Mouse (Mus musculus) cortical plate, adult 2 months (tissue): ENCODE measurements around the gene Marcks. TPM values are rescaled to one million over a fixed set of nuclear protein-coding genes. Genes with fewer than 3 reads are reported as not detected.
A peak's percentile ranks its signal among the peaks of the same experiment; 100 is the strongest.

ENCODE experiments used
- H3K27ac ChIP-seq: fragments of 200-500 bp; 2 replicates; pipeline ENCODE4 v1.5.1; 2012; ENCODE audit warnings: low read length, control low read depth, inconsistent platforms; ENCODE audit not compliant: insufficient read depth
- H3K4me1 ChIP-seq: fragments of 200-500 bp; 2 replicates; pipeline ENCODE4 v1.6.1; 2011; ENCODE audit warnings: low read length; ENCODE audit not compliant: control insufficient read depth, insufficient read depth
- H3K4me3 ChIP-seq: fragments of 200-500 bp; 2 replicates; pipeline ENCODE4 v1.5.1; 2011; ENCODE audit warnings: mild to moderate bottlenecking, low read length, control low read depth; ENCODE audit not compliant: insufficient read depth
- CTCF ChIP-seq: fragments of 200-500 bp; IDR thresholded peaks from 2 replicates; pipeline ENCODE4 v1.5.1; 2011; ENCODE audit warnings: mild to moderate bottlenecking, control low read depth, low read length; ENCODE audit not compliant: insufficient read depth; ENCODE audit errors: extremely low read depth
- POLR2A ChIP-seq: fragments of 200-500 bp; IDR thresholded peaks from 2 replicates; pipeline ENCODE4 v1.6.1; 2011; ENCODE audit warnings: mild to moderate bottlenecking, low read length, control low read depth; ENCODE audit not compliant: insufficient read depth; ENCODE audit errors: extremely low read depth
- polyA plus RNA-seq: library from polyadenylated mRNA; depleted of rRNA; stranded (reverse); fragments of >200 nt; gene quantifications from 2 replicates; pipeline ENCODE4 v1.2.3, GENCODE M21; 2012

Gene Marcks
- polyA plus RNA-seq, 1 experiment, result 87.9 TPM

DNA sequence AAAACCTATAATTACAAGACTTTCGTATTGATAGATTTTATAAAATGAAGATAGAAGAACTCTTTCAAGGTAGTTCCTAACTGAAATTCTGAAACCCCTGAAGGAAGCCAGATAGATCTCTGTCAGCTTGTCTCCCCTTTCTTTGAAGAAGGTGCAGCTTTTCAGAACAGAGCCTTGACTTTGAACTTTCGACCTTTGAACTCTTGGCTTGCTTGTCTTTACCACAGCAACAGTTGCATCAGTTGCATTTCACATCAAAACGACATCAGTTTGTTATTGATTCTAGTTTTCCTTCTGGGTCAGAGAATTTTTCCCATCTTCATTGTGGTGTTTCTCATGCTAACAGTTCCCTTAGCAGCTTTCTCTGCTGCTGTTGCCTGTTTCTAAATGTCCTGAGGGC is 9.3 kb upstream of the Marcks start:
- TF ChIP-seq POLR2A (no peak), CTCF (no peak)
- Histone ChIP-seq H3K27ac (no peak overlapping the region), H3K4me1 (no peaks in the 10 kb centered on the region), H3K4me3 (no peak overlapping the region)

DNA sequence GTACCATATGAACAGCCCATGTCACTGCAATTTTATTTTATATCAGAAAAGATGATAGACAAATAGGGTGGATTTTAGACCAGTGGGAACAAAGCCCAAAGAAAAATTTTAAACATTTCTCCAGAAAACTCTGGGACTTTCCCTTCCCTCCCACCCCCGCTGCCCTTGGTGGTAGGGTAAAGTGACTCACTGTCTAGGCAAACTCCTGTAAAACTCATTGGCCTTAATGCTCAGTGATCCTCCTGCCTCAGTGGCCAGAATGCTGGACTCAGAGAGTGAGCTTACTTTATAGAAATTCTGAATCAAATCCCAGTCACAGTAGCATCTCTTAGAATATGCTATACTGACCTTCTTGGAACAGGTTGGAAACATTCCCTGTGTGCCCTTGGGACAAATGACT is 6.7 kb upstream of the Marcks start:
- no peak overlapping the region for H3K4me3 ChIP-seq
- H3K27ac ChIP-seq, result no peak overlapping the region
- TF ChIP-seq POLR2A, result no peak
- TF ChIP-seq CTCF, result no peak
- H3K4me1 ChIP-seq, result no peaks in the 10 kb centered on the region

DNA sequence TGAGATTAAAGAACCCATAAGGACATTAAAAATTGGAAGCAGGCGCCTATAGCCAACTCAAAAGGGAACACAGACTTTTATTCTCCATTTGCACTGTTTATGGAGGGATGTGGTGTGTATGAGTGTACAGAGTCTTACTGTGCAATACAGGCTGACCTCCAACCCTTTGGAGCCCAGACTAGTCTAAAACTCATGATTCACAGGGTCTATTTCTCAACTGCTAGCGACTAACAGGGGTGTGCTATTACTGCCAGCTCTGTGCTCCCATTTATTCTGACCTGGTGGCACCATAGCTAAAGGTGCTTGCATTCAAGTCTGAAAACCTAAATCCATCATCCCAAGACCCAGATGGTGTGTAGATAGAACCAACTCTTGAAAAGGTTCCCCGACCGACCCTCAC is 2.9 kb upstream of the Marcks start:
- no peak for TF ChIP-seq POLR2A
- no peak for TF ChIP-seq CTCF
- no peaks in the 10 kb centered on the region for H3K4me1 ChIP-seq
- peak overlapping the region; percentile 98; the same call in 1 of the 2 replicates for H3K4me3 ChIP-seq
- H3K27ac ChIP-seq, result no peak overlapping the region

DNA sequence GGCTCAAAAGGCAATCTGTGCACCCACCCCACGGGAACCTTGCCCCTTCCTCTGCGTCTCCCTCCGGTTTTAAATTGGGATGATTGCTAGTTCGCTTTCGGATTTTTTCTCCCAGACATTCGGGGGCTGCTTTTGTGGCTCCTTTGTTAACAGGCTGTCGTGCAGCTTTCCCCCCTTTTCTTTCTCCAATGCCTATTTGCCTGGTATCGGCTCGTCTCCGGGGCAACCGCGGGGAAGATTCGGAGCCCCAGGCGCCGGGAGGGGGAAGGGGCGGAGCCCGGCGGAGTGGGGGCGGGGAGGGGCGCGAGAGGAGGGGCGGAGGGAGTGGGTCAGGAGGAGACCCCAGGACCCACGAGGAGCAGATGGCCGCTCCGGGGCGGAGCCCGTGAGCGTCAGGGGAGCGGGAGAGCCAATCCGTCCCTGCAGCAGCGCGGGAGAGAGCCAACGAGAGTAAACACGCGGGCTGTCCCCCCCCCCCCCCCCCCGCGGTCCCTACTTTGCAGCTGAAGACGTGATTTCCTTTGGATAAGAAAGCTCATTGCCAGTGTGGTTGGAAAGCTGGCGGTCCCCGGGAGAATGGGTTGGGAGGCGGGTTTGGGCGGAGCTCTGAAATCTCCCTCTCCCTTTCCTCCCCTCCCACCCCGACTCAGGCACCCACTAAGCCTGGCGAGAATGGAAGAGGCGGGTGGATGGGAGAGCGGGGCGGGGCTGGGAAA is 2.2 kb upstream of the Marcks start:
- TF ChIP-seq POLR2A (peak; percentile 25; the same call in 1 of the 2 replicates), CTCF (no peak)
- peak overlapping the region; percentile 98 for H3K4me3 ChIP-seq
- H3K4me1 ChIP-seq, result no peaks in the 10 kb centered on the region
- peak overlapping the region; percentile 41 for H3K27ac ChIP-seq

DNA sequence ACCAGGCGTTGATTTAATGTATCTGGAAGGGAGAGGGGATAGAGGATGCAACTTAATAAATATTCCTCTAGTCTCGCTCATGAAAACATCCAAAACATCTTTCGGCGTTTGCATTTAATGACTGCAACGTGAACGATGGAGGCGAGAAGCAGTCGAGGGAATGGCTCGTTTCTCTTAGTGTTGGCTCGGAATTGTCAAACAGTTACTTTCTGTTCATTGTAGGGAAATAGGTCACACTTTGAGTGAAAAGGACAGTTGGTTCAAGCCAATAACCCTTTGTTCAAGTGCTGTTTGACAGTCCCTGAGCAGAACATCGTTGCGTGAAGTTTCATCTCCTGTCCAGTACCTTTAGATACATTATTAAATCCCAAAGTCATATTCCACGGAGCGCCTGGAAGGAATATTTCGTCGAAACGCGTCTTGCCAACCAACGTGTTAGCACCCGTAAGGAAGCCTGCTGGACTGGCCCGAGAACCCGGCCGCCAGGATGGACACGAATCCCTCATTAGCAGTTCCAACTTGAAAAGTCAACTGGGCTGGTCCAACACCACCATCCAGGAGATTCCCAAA is 1.5 kb upstream of the Marcks start:
- TF ChIP-seq POLR2A, result no peak
- TF ChIP-seq CTCF, result no peak
- no peaks in the 10 kb centered on the region for H3K4me1 ChIP-seq
- H3K4me3 ChIP-seq, result peak overlapping the region; percentile 98
- peak overlapping the region; percentile 41 for H3K27ac ChIP-seq

DNA sequence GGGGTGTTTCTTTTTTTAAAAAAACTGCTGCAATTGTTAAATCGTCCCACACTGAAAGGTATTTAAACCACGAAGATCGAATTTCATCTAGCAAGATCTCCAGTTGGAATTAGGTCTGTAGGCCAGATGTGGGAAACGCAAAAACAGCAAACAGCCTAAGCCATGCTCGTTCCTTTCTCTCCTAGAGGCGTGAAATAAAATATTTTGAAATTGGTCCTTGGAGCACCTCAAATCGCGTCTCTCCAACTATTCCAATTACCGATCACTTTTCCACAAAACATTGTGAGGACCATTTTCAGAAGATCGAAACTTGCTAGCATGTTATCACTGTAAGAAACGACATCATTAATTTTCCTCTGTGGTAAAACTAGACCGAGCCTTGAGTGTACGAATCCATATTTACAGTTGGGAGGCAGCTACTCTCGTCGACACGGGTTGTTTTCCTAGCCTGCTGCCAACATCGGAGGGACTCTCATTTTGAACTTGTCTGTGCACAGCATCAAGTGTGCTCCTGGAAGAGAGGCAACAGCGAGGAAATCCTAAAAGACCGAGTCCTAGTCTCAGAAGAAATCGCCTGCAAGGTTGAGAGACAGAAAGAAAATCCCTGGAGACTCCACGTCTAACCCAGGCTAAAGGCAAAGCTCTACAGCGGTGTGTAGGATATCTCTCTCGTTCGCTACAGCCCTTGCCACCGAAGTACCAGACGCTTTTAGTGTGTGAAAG is 884 bp upstream of the Marcks start:
- Histone ChIP-seq H3K27ac (peak overlapping the region; percentile 41), H3K4me3 (peak overlapping the region; percentile 98), H3K4me1 (no peaks in the 10 kb centered on the region)
- no peak for TF ChIP-seq POLR2A
- no peak for TF ChIP-seq CTCF

DNA sequence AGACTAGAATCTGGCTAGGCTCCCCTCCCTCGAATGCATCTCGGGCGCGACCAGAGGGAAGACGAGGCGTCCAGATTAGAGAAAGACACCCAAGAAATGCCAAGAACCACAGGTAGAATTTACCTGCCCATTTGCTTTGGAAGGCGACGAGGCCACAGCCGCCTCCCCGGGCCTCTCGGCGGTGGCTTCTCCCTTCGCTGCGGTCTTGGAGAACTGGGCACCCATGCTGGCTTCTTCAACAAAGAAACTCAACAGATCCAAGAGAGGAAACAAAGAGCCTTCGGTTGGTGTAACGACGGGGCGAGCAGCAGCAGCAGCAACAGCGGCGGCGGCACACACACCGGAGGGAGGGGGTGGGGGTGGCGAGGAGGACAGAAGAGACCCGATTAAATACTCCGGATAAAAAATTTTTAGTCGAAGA is 399 bp downstream of the Marcks start:
- H3K4me3 ChIP-seq, result peak overlapping the region; percentile 98
- TF ChIP-seq CTCF, result no peak
- TF ChIP-seq POLR2A, result no peak
- H3K4me1 ChIP-seq, result no peaks in the 10 kb centered on the region
- peak overlapping the region; percentile 98 for H3K27ac ChIP-seq

DNA sequence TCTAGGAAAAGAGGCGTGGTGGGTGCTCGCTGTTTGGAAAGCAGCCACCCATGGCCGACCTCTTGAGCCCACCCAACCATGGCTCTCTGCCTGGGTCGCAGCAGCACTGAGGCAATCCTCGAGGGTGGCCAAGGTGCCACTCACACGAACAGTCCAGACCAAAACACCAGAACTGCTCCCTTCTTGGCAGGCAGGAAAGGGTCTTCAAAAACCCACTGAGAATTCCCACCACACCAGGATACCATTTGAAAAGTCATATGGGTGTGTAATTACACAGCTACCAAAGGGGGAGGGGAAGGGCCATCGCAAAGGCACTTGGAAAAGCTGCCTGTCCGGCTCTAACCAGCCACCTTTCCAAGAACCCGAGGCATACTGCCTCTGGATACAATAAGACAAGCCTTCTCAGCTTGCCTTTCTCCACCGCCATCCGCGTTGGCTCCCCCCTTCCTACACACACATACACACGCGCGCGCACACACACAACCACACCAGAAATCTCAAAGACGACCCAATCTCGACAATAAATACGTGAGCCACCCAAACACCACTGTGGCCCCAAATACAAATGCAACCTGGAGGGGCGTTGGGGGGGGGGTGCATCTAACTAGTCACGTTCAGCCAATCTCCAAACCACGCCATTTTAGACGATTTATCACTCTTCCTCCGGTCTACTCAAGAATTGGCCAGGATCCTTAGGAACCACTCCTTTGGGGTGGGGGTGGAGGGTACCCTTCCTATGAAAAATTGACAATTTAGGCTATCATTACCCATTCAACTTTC is 999 bp downstream of the Marcks start:
- H3K4me3 ChIP-seq, result peak overlapping the region; percentile 98
- no peaks in the 10 kb centered on the region for H3K4me1 ChIP-seq
- TF ChIP-seq CTCF, result no peak
- TF ChIP-seq POLR2A, result peak; percentile 64; the same call in 1 of the 2 replicates
- peak overlapping the region; percentile 98 for H3K27ac ChIP-seq

DNA sequence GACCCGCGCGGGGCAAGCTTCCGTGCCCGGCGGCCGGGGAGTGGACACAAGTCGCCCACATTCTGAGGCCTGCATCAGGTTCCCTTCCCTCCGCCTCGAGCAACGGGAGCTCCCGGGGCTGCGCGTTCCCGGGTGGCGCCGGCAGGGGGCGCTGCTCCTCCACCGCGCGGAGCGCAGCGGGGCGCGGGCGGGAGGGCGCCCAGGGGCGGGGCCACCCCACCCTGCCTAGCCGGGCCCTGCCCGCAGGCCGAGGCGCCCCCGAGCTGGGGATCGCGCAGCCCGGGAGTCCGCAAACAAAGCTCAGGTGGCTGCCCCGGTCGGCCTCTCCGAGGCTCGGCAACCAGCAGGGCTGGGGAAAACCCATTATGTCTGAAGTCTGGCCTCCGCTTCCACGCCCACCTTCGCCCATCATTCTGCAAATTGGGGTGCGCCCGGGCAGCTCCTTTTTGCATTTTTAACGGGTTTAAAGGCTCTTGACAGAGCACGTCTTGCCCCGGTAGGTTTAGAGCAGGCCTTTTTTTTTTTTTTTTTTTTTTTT is 1.7 kb downstream of the Marcks start:
- H3K27ac ChIP-seq, result peak overlapping the region; percentile 99
- no peaks in the 10 kb centered on the region for H3K4me1 ChIP-seq
- peak overlapping the region; percentile 98 for H3K4me3 ChIP-seq
- TF ChIP-seq POLR2A (no peak), CTCF (peak; percentile 38; the same call in 1 of the 2 replicates)
